Mouse (Mus musculus): ENCODE measurements around the gene Cacna1c. TPM values are rescaled to one million over a fixed set of nuclear protein-coding genes. Genes with fewer than 3 reads are reported as not detected.

Cacna1c gene
- polyA plus RNA-seq, 2 experiments: 8.9 to 29.0 TPM

- H3K9ac ChIP-seq (ENCODE audit: low read depth, low read length, severe bottlenecking): no peak overlapping the region
- H3K27me3 ChIP-seq (ENCODE audit: control insufficient read depth, insufficient read depth, low read length): no peaks in the 10 kb centered on the region
- H3K4me3 ChIP-seq (replicated peaks; ENCODE audit: low read length): no peak overlapping the region
- no peaks in the 10 kb centered on the region; the same call in 1 of the 2 replicates for H3K4me1 ChIP-seq (ENCODE audit: control insufficient read depth, insufficient read depth, low read length)
- 74% methylated on average over 15 of the region's 15 CpGs for WGBS
- ATAC-seq (ENCODE audit: low FRiP score, low read depth) (no peak), DNase-seq (ENCODE audit: low spot score) (no peak)
- H3K4me2 ChIP-seq (replicated peaks; ENCODE audit: low read depth, low read length, severe bottlenecking): no peak overlapping the region
- H3K9me3 ChIP-seq (ENCODE audit: control insufficient read depth, low read length): no peaks in the 10 kb centered on the region
- H3K27ac ChIP-seq (replicated peaks; ENCODE audit: low read depth, low read length): no peak overlapping the region
- TF ChIP-seq POLR2A (IDR thresholded peaks at IDR 0.05; ENCODE audit: borderline replicate concordance, extremely low read depth, insufficient read depth, insufficient read length): no peak
- peaks cover 37% of the 10 kb centered on the region for H3K36me3 ChIP-seq (ENCODE audit: control insufficient read depth, insufficient read depth, low read length)
These were observed 23.1 kb upstream of the Cacna1c start for GRCm38 (mm10) chr6:119219237-119219870.

- no peaks in the 10 kb centered on the region for H3K9me3 ChIP-seq (ENCODE audit: control insufficient read depth, low read length)
- no peaks in the 10 kb centered on the region for H3K27me3 ChIP-seq (ENCODE audit: control insufficient read depth, insufficient read depth, low read length)
- DNase-seq (ENCODE audit: low spot score): no peak
- H3K4me2 ChIP-seq (replicated peaks; ENCODE audit: low read depth, low read length, severe bottlenecking): no peak overlapping the region
- no peak for TF ChIP-seq POLR2A (IDR thresholded peaks at IDR 0.05; ENCODE audit: borderline replicate concordance, extremely low read depth, insufficient read depth, insufficient read length)
- 85% methylated on average over 5 of the region's 5 CpGs for WGBS
- no peaks in the 10 kb centered on the region for H3K4me1 ChIP-seq (ENCODE audit: control insufficient read depth, insufficient read depth, low read length)
- peaks cover 40% of the 10 kb centered on the region for H3K36me3 ChIP-seq (ENCODE audit: control insufficient read depth, insufficient read depth, low read length)
- H3K9ac ChIP-seq (ENCODE audit: low read depth, low read length, severe bottlenecking): no peak overlapping the region
- no peak for ATAC-seq (ENCODE audit: low FRiP score, low read depth)
- H3K4me3 ChIP-seq (replicated peaks; ENCODE audit: low read length): no peak overlapping the region
- H3K27ac ChIP-seq (replicated peaks; ENCODE audit: low read depth, low read length): no peak overlapping the region
These were observed 22.4 kb upstream of the Cacna1c start for GRCm38 (mm10) chr6:119218591-119218990.

GRCm38 (mm10) chr6:119217661-119218060 lies 21.4 kb upstream of the Cacna1c start:
- Histone ChIP-seq H3K27me3 (ENCODE audit: control insufficient read depth, insufficient read depth, low read length) (no peaks in the 10 kb centered on the region), H3K4me3 (replicated peaks; ENCODE audit: low read length) (no peak overlapping the region), H3K4me2 (replicated peaks; ENCODE audit: low read depth, low read length, severe bottlenecking) (no peak overlapping the region), H3K9me3 (ENCODE audit: control insufficient read depth, low read length) (no peaks in the 10 kb centered on the region), H3K9ac (ENCODE audit: low read depth, low read length, severe bottlenecking) (no peak overlapping the region), H3K36me3 (ENCODE audit: control insufficient read depth, insufficient read depth, low read length) (peaks cover 44% of the 10 kb centered on the region), H3K4me1 (ENCODE audit: control insufficient read depth, insufficient read depth, low read length) (no peaks in the 10 kb centered on the region), H3K27ac (replicated peaks; ENCODE audit: low read depth, low read length) (no peak overlapping the region)
- no peak for TF ChIP-seq POLR2A (IDR thresholded peaks at IDR 0.05; ENCODE audit: borderline replicate concordance, extremely low read depth, insufficient read depth, insufficient read length)
- 76% methylated on average over 4 of the region's 4 CpGs for WGBS
- no peak for ATAC-seq (ENCODE audit: low FRiP score, low read depth)
- DNase-seq (ENCODE audit: low spot score): no peak

DNA sequence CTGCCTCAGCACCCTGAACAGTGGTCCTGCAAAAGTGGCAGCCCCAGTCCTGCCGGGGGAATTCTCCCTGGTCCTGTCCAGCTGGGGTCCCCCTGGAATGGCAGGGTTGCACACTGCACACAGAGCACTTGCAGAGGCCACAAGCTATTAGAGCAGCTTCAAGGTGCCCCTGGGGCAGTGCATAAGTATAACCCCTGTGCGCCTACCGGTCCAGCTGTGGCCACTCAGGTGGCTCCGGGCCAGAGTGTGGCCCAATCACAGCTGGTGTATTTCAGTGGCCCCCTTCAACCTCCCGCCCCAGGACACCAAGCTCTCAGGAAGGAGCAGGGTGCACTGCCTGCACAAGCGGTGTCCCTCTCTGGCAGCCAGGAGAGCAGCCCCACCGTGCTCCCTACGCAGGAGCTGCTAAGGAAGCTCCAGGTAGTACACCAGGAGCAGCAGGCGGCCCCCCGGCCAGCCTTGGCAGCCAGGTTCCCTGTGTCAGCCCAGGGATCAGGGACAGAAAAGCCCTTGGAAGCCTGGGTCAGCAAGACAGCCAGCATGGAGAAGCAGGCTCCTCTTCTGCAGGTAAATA lies 18.9 kb upstream of the Cacna1c start:
- no peaks in the 10 kb centered on the region for H3K27me3 ChIP-seq (ENCODE audit: control insufficient read depth, insufficient read depth, low read length)
- H3K9me3 ChIP-seq (ENCODE audit: control insufficient read depth, low read length): no peaks in the 10 kb centered on the region
- H3K4me3 ChIP-seq (replicated peaks; ENCODE audit: low read length): no peak overlapping the region
- DNase-seq (ENCODE audit: low spot score) (no peak), ATAC-seq (ENCODE audit: low FRiP score, low read depth) (no peak)
- WGBS: 87% methylated on average over 10 of the region's 10 CpGs
- H3K4me1 ChIP-seq (ENCODE audit: control insufficient read depth, insufficient read depth, low read length): no peaks in the 10 kb centered on the region
- H3K27ac ChIP-seq (replicated peaks; ENCODE audit: low read depth, low read length): no peak overlapping the region
- H3K36me3 ChIP-seq (ENCODE audit: control insufficient read depth, insufficient read depth, low read length): peaks cover 36% of the 10 kb centered on the region
- no peak overlapping the region for H3K9ac ChIP-seq (ENCODE audit: low read depth, low read length, severe bottlenecking)
- TF ChIP-seq POLR2A (IDR thresholded peaks at IDR 0.05; ENCODE audit: borderline replicate concordance, extremely low read depth, insufficient read depth, insufficient read length): no peak
- H3K4me2 ChIP-seq (replicated peaks; ENCODE audit: low read depth, low read length, severe bottlenecking): no peak overlapping the region

- TF ChIP-seq POLR2A (IDR thresholded peaks at IDR 0.05; ENCODE audit: borderline replicate concordance, extremely low read depth, insufficient read depth, insufficient read length): no peak
- DNase-seq (ENCODE audit: low spot score): no peak
- no peaks in the 10 kb centered on the region for H3K9me3 ChIP-seq (ENCODE audit: control insufficient read depth, low read length)
- H3K27ac ChIP-seq (replicated peaks; ENCODE audit: low read depth, low read length): no peak overlapping the region
- no peaks in the 10 kb centered on the region for H3K27me3 ChIP-seq (ENCODE audit: control insufficient read depth, insufficient read depth, low read length)
- no peaks in the 10 kb centered on the region for H3K4me1 ChIP-seq (ENCODE audit: control insufficient read depth, insufficient read depth, low read length)
- ATAC-seq (ENCODE audit: low FRiP score, low read depth): no peak
- peaks cover 36% of the 10 kb centered on the region for H3K36me3 ChIP-seq (ENCODE audit: control insufficient read depth, insufficient read depth, low read length)
- no peak overlapping the region for H3K9ac ChIP-seq (ENCODE audit: low read depth, low read length, severe bottlenecking)
- 69% methylated on average over 6 of the region's 6 CpGs for WGBS
- H3K4me3 ChIP-seq (replicated peaks; ENCODE audit: low read length): no peak overlapping the region
- no peak overlapping the region for H3K4me2 ChIP-seq (replicated peaks; ENCODE audit: low read depth, low read length, severe bottlenecking)
These were observed 18.0 kb upstream of the Cacna1c start for GRCm38 (mm10) chr6:119214190-119214589.

All from limb, embryonic 14.5 days (tissue).